Mouse (Mus musculus) kidney, adult 8-10 months (tissue): ENCODE data around the gene Ube2f.

ENCODE experiments used
- DNase-seq, 2 experiments: peaks; one replicate each; pipeline ENCODE4 v3.0.0; 2022

Gene Ube2f

DNA sequence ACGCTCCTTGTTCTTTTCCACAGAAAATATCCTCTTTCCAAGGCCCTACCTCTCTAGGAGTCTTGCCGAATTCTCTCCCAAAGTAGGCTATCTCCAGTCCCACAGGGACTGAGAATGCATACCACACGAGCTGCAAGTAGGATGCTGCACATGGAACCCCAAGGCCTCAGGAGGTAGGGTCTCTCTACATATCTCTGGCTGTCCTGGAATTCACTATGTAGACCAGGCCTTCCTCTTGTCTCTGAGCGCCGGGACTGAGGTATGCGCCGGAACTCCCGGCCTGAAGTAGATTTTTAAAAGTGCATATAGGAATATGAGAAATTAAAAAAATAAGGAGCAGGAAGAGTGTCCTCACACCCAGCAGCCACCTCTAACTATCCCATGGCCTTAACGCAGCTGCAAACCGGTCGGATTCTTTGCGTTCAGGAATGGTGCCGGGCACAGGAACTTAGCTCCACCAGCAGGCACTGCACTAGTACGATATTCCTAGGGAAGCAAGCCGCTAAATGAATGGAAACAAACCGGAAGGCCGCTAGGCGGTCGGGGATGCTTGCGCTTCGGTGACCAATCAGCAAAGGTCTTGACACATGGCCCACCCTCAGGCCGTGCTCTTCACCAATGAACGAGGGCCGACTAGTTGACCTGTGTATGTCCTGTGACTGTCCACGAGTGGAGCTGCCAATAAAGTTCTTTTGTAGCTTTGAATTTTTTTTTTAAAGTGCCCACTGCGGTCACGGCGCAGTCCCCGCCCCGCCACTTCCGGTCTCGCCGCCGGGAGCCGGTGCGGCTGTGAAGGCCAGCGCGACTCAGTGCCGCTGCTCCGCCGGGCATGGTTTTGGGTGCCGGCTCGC lies at the start of gene Ube2f:
Gene Ube2f, plus strand, starts transcription at position 741 of the 851 bp plus-strand sequence.
- DNase-seq, result peak; percentile 96 to 98

DNA sequence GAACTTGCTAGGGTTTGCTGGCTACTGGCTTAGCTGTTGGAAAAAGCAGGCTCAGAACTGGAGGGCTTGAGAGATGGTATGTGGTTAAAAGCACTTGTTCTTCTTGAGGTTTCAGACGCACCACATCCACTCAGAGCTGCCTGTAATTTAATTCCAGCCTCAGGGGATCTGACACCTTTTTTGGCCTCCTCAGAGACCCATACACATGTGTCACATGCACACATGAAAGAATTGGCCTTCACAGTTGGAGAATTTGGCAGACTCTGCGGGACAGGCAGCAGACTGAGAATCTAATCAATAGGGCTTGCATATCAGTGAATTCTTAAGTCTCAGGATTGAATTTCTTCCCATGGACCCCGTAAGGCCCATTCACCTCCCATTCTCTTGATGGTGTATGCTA lies 49.0 kb upstream of the Ube2f start:
- DNase-seq, result no peak

DNA sequence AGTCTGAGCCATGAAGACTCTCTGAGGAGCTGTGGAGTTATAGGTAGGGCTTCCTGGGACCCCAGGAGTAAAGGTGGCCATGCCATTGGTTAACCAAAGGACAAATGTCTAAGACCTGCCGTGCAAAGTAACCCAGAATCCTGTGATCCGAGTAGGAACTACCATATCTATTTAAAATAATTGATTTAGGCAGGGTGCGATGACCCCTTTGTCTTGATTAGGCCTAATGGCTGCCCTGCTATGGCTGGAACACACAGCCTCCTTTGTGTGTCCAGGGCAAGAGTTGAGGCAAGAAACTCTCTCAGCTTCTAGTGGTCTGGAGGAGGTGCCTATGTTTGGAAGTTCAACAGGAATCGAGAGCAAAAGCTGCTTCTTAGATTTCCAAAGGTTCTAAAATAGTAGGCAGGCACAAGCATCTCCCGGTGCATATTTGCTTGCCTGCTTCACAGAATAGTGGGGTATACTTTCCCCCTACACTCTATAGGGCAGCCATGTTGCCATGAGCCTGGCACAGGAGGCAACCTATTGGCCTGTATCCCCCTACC lies 45.8 kb upstream of the Ube2f start:
- DNase-seq, result no peak

DNA sequence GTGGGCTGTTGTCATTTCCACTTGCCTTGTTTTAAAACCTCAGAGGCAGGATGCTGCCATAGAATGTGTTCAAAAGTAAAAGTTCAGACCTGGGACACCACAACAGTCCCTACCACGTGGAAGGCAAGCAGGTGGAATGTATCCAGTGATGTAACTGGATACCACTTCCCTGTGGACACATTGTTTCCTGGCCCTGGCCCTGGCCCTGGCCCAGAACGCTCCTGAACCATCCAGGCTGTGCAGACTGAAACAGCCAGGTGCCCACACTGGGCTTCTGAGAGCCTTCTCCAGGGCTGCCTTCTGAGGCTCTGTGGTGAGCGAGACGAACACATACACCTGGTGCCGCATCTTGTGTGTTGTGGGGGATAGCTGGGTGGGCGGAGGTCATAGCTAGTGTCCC lies 44.5 kb upstream of the Ube2f start:
- no peak for DNase-seq

DNA sequence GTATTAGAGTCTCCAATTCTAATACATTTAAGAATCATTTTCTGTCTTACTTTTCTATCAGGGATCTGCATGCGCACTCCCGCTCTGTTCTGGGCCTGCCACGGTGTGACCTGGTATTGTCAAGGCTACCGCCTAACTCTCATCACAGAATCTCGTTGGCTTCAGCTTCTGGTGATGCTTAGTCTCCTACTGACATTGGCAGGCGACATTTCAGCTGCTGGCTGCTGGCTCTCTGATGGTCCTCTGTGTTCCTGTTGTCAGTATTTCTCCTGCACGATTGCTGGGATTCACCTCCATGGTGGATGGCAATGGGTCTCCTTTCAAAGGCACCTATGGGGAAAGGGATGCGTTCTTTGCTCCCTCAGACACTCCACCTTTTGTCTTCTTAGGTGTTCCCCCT lies 43.8 kb upstream of the Ube2f start:
- no peak for DNase-seq

DNA sequence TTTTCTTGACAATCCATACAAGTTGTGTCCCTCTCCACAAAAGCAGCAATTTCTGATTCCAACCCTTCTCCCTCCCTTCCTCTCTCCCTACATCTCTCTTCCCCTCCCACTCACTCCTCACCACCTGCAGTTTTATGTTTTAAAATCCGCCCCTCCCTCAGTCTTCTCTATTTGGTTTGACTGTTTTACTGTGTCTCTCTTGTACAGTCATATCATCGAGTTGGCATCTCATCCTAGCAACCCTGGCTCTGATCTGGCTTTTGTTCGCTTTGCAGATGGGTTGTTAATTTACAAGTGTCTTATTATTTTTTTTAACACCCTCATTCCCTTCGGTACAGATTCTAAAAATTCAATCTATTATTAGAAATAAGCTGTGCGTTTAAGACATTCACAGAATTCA lies 43.2 kb upstream of the Ube2f start:
- no peak for DNase-seq

DNA sequence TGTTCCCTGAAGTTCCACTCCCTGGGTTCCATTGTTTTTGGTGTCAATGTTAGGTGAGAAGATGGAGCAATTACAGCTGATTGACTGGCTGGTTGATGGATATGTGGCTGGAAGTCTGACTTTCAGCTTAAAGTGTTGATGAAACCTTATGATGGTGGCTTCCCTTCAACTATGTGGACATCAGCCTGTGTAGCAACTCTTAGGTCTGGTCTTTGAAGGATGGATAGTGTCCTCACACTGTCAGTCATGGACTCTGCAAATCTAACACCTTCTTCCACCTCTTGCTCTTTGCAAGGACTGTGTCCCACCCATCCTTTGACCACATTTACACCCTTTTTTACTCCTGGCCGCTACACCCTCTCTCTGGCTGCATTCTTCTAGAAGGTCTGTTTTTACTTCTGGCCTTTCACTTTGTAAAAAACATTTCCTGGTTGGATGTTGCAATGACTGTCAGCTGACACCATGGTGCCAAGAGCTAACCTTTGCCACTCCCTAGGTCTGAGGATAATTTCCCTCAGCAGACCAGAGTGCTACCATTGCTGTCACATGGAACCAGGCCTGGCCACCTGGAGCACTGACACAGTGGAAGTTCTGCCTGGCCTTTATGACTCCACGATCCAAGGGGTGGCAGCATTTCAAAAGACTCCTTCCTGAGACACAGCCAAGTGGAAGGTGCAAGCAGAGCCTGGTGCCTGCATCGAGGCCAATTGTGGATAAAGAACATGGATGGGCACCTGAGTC lies 42.6 kb upstream of the Ube2f start:
- DNase-seq, result no peak

DNA sequence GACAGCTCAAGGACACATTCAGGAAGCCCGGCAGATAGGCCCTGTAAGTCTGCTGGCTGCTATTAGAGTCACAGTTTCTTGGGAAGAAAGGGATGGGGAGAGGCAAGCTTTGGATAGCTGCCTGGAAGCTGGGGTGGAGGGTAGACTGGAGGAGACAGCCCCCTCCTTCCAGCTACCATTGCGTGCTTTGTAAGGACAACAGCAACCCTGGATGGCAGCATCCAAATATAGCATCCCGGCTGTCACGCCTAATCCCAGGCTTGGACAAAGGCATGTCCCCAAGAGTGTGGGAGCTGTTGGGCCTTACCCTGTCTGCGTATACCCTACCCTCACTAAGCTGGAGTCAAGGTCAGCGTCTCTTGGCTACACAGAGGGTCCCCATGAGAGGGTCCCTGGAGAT lies 40.8 kb upstream of the Ube2f start:
- no peak for DNase-seq

DNA sequence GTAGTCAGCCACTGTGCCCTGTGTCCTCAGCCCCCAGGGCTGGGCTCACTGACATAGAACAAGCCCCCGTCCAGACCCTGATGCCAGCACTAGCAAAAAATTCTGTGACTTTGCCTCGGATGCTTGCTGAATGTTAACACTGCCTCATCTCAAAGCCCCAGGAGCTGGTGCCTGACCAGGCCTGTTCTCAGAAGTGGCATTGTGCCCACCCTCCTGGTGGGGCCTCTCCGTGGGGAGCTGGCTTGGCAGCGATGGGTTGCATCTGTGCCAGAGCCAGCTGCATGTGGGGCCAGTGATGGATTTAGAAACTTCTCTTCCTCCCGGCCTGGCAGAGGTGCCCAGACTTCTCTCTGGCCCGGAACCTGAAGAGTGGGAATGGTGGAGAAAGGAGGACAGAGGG lies 40.3 kb upstream of the Ube2f start:
- no peak for DNase-seq

DNA sequence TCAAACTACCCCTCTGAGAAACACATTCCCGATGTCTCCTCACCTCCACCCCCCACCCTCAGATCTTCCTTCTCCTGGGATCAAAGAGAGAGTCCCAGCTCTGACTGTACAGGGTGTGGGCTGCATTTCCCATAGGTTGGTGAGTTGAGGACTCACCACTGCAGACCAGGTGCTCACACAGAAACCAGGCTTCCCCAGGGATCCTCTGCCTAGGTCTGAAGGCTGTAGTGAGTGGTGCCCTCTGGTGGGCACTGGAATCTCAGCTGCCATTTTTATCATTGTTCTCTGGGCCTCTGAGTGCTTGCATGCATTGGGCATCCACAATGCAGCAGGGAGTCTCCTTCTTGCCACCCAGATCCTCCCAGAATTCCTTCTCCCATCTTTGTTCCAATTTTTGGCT lies 39.0 kb upstream of the Ube2f start:
- DNase-seq, result peak; percentile 21 to 61

DNA sequence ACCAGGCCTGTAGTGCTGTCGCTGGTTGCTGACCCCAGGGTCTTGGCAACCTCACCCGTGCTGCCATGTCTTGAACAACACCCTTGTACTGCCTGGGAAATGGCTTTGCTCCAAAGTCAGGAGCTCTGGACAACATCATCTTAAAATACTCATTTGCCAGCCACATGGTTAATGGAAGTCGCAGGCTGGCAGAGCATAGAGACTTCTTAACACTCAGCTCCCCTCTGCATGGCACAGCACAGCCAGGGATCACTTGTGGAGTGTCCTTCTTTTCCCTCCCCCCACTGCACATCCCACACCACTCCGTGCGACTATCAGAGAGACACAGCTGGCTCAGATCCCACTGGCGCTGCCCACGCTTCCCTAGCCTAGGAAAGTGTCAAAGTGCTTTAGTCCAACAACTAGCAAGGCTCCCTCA lies 38.5 kb upstream of the Ube2f start:
- DNase-seq, result no peak

DNA sequence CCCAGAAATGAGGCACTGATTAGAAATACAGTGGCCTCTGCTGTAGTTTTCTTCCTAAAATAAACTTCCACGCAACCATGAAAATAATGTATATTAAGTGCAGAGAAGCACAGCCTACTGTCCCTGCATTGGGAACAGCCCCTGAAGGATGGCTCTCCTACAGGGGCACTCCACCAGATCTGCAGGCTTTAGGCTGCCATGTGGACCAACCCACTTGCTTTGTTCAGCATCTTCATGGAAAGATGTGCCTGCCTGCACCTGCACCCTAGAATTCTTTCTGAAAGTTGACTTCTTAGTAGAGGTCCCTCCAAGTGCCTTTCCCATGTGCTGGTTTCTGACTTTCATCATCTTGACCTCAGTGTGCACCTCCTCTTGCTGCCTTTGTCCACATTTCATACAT lies 34.8 kb upstream of the Ube2f start:
- no peak for DNase-seq

DNA sequence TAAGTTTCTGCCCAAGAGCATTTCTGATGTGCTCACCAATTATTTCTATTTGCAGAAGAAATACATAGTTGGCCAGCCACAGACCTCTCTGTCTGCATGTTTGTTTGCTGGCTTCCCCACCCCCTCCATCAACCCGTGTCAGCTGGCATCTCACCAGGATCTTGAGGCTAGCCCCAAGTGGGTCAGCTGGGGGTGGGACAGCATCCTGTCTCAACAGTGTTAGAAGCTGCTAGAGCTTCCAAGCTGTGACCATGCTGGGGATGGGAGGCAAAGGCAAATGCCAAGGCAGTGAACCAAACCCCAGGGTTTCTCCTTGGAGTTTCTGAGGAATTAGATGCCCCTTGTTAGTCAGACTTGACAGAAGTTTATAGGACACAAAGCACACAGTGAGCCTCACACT lies 34.1 kb upstream of the Ube2f start:
- DNase-seq, result no peak

DNA sequence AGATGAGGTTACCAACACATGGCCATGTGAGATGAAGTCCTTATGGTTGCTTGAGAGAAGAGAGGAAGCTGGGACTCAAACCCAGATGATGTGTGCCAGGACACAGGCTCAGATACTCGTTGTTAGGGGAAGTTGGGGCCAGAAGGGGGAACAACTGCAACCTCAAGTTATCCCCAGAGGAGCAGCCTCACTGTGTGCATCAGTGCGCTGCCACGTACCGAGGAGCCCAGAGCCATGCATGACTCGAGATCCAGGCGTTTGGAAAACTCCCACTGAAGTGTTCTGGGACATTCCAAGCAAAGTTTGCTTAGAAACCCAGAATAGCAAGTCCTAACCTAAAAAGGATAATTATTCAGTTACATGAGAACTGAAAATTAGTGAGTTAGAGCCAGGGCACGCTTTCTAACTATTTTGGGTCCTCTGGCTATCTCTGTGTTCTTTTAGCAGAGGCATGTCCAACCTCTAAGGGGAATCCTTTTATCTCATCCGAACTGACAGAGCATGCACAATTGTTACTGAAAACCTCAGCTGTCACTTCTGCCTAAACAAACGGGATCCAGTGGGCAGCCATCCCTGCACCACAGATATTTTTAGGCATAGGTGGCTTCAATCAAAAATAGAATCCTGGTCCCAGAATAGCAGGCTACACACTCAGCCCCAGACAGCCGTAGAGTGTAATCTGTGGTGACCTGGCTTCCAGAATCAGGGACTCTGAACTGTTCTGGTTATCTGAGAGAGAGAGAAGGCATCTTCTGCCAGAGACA lies 33.4 kb upstream of the Ube2f start:
- DNase-seq, result no peak

DNA sequence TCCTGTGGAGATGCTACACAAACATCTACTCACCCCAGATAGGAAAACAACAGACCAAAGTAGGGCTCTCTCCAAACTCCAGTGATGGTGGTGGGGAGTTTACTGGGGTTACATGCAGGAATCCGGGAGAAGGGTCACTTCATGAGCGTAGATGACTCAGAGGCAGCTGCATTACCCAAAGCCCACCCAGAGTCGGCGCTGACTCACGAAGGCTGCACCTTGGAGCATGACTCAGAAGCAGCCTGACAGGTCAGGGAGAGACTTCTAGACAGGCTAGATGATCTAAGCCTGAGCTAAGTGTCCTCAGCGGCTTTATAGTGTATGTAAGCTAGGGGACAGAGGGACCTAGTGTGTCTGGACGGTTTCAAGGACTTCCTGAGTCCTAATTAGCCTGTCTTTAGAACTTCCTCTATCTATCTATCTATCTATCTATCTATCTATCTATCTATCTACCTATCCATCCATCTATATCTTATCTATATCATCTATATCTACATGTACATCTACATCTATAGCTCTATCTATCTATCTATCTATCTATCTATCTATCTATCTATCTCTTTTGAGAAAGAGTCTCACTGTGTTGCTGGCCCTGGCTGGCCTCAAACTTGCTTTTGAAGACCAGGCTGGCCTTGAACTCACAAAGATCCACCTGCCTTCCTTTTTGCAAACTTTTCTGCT lies 30.3 kb upstream of the Ube2f start:
- no peak for DNase-seq

DNA sequence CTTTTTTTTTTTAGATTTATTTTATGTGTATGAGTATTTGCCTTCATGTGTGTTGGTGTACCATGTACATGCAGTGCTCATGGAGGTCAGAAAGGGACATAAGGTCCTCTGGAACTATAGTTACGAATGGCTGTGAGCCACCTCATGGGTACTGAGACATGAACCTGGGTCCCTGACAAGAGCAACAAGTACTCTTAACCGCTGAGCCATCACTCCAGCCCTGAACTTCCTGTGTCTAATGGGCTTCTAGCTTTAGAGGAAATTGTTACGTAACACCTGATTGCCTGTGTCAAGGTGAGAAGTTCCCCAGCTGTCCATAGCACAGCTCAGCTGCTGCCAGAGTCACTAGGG lies 29.8 kb upstream of the Ube2f start:
- DNase-seq, result no peak

DNA sequence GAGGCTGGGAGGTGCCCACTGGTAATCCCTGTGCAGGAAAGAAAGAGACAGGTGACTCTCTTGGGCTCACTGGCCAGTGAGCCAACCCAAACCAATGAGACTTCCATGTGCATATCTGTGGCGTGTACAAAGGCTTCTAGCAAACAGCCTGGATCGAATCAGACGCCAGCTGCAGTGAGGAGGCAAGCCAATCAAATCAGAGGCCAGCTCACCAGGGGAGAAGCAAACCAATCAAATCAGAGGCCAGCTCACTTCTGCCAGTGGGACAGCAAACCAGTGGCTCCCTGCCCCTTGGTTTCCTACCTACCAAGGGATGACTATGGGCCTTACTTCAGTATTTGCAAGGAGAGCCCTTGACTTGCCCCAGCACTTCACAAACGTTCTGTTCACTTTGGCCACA lies 23.5 kb upstream of the Ube2f start:
- no peak for DNase-seq

DNA sequence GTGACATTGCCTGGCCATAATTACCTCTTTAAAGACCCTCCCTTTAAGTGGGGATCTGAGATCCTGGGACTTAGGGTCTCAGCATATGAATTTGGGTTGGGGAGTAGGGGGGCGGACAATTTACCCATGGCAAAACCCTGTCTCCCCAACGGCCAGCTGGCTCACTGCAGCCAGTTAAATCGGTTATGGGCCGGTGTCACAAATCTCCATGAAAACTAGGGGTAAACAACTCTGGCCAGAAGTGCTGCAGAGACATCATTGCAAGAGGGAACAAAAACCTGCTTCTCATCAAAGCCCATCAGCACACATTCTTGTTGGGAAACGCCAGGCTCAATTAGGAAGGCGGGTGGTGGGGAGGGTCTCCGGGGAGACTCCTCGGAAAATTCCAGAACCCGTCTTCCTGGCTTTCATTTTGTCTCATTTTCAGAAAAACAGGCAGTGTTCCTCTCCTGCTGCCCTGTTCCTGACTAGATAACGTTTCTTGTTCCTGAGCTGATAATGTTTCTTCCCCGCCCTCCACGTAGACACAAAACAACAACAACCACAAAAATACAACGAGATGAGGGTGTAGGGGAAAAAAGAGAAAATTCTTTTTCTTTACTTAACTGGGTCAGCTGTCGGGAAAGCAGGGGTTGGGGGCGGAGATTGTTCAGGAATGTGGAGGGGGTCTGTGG lies 22.6 kb upstream of the Ube2f start:
- DNase-seq, result no peak

DNA sequence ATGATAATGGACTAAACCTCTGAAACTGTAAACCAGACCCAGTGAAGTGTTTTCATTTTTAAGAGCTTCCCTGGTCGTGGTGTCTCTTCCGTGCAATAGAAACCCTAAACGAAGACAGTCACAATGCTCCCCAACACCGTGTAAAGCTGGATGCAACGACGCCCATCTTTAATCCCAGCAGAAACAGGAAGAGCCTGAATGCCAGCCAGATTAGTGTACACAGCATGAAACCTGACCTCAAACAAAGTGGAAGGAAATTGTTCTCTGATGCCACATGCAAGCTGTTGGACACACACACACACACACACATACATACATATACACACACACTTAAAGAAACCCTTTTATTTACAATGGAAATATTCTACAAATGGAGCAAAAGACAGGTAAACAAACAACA lies 19.0 kb upstream of the Ube2f start:
- no peak for DNase-seq

DNA sequence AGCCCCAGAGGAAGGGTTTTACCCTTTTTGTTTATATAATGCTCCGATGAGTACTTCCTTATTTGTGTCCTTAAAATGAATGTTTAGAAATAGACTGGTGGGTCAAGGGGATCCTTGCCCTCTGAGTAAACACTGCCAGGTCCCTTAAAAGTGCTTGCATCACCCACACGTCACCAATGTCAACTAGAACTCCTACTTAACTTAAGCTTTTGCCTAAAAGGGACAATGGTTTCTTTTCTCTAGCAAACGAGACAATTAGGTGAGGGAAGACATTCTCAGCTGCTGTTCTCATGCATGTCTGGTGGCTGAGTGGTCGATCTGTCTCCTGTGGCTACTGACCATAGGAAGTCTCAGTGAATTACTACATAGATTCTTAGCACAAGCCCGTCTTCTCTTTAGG lies 18.2 kb upstream of the Ube2f start:
- DNase-seq, result no peak

DNA sequence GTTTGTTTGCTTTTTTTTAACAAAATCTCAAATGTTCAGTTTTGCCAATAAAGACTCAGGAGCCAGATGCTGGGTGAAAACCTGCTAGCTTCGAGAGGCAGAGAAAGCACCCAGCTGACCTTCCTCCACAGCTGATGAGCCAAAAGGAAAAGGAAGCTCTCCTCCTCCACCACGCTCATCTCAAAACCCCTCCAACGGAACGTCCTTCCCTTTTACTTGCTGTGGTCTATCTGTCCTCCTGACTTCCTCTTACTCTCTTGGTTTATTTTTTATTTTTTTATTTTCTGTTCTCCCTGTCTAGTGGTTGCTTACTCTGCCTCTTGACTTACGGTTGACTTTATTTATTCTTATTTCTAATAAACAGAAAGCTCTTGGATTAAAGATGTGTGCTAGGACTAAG lies 14.7 kb upstream of the Ube2f start:
- DNase-seq, result no peak

DNA sequence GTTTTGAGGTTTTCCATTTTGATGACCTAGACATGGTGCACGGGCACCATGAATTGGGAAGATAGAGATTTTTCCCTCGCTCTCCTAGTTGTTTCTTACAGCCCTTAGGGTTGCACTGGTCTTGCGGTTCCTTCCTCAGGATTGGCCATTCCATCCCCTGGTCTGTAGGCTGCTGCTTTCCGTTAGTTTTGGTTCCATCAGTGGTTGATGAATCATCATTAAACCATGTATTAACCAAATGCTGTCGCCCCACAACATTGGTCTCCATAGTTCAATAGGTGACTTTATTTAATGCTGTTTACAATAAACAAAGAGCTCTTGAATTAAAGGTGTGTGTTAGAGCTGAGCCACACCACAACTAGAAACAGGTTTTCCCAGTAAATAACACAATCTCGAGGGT lies 12.4 kb upstream of the Ube2f start:
- no peak for DNase-seq
